Mouse (Mus musculus): ENCODE results near the gene Nxpe5.

The Nxpe5 gene

GRCm38 (mm10) chr5:138275216-138276050 lies 49.7 kb downstream of the Nxpe5 start:
- no peak for DNase-seq (ENCODE audit: low read depth, low spot score)

DNA sequence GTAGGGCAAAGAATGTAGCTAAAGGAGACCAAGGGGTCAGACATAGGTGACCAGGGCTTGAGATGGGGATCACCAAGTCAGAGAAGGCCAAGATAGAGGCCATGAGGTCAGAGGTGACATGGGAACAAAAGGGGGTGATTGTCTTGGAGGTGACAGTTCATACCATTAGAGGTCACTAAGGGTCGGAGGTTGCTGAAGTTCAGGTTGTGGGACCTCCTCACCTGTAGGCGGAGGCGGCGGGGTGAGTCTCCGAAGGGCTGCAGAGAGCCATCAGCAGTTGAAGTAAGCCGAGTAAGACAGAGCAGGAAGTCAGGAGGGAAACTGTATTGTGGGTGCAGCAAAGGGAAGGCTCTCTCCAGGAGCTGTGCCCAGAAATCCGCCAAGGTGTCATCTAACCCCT lies 52.3 kb downstream of the Nxpe5 start:
- DNase-seq (ENCODE audit: low read depth, low spot score): no peak

- DNase-seq (ENCODE audit: low read depth, low spot score): peak; percentile 99
These were observed 54.1 kb downstream of the Nxpe5 start, which contains the start of the genes Gm43720, Gpc2 and Stag3 for GRCm38 (mm10) chr5:138279585-138280424. Gene Gm43720, minus strand, starts transcription at chr5:138279958. Gene Gpc2, minus strand, starts transcription at chr5:138280005. Gene Stag3, plus strand, starts transcription at chr5:138280240.

- DNase-seq (ENCODE audit: low read depth, low spot score): no peak
These were observed 54.7 kb downstream of the Nxpe5 start for GRCm38 (mm10) chr5:138280425-138280768.

- DNase-seq (ENCODE audit: low read depth, low spot score): no peak
These were observed 55.1 kb downstream of the Nxpe5 start for GRCm38 (mm10) chr5:138280829-138281228.

- no peak for DNase-seq (ENCODE audit: low read depth, low spot score)
These were observed 56.1 kb downstream of the Nxpe5 start for GRCm38 (mm10) chr5:138281798-138282197.

DNA sequence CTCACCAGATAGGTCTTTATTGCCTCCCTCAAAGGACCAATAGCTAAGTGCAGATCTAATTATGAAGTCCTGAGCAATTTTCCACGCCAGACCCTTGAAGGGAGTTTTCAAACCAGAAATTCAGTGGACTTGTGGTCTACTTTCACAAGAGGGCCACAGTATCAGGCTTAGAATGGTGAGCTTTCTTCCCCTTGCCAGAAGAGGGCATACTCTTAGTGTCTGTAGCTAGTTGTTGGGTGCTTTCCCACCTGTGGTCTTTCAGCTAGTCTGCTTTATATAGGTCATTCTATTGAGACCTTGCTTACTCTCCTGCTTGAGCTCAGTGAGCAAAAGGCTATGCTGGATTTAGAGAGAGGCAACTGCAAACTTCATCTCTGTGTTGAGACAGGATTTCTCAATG lies 57.8 kb downstream of the Nxpe5 start:
- DNase-seq (ENCODE audit: low read depth, low spot score): no peak

- DNase-seq (ENCODE audit: low read depth, low spot score): no peak
These were observed 62.2 kb downstream of the Nxpe5 start for GRCm38 (mm10) chr5:138287861-138288260.

DNA sequence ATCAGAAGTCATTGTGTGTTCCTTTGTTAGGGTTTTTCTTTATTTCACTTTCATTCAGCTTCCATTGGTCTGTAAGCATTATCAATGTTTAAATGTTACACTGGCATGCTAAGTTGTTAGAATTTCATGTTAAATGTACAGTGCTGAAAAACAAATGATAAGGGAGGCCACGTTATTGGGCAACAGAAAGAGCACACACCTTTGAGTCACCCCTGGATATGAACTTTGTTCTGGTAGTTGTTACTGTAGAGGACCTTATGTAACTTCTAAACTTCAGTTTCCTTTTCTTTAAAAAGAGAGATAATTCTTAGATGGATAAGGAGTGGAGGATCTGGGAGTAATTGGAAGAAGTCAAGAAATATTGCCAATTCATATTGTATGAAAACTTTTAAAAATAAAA lies 65.9 kb downstream of the Nxpe5 start:
- DNase-seq (ENCODE audit: low read depth, low spot score): no peak

- no peak for DNase-seq (ENCODE audit: low read depth, low spot score)
These were observed 68.5 kb downstream of the Nxpe5 start for GRCm38 (mm10) chr5:138294158-138294557.

DNA sequence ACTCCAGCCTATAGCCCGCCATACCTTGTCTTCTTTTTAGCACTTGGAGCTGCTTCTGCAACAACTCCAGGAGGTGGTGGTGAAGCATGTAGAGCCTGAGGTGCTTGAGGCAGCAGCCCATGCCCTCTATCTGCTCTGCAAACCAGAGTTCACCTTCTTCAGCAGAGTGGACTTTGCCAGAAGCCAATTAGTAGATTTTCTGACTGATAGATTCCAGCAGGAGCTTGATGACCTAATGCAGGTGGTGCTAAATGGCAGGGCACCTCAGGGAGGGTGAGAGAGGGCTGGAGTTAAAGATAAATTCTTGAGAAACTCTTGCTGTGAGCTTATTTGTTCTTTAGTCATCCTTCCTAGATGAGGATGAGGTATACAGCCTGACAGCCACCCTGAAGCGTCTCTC lies 73.9 kb downstream of the Nxpe5 start:
- DNase-seq (ENCODE audit: low read depth, low spot score): no peak
